Mouse (Mus musculus): ENCODE results near the gene Ggt1. TPM values are rescaled to one million over a fixed set of nuclear protein-coding genes. Genes with fewer than 3 reads are reported as not detected.

Ggt1 gene
- polyA plus RNA-seq, 1 experiment from 2014 or later: 0.40 TPM

GRCm38 (mm10) chr10:75586553-75586879 lies 25.1 kb downstream of the Ggt1 start:
- H3K4me2 ChIP-seq: no peak overlapping the region
- peaks cover 6% of the 10 kb centered on the region; the same call in 1 of the 2 replicates for H3K27me3 ChIP-seq
- peak; percentile 30; the same call in 1 of the 2 replicates for ATAC-seq (ENCODE audit: low read depth)
- no peaks in the 10 kb centered on the region for H3K9me3 ChIP-seq
- H3K4me3 ChIP-seq: no peak overlapping the region
- H3K4me1 ChIP-seq (replicated peaks): peaks cover 18% of the 10 kb centered on the region
- H3K27ac ChIP-seq (replicated peaks): no peak overlapping the region
- WGBS: 87% methylated on average over 1 of the region's 1 CpGs
- peak overlapping the region; percentile 39; the same call in 1 of the 2 replicates for H3K9ac ChIP-seq
- H3K36me3 ChIP-seq: no peaks in the 10 kb centered on the region

- no peak for ATAC-seq (ENCODE audit: low read depth)
- peaks cover 6% of the 10 kb centered on the region; the same call in 1 of the 2 replicates for H3K27me3 ChIP-seq
- 93% methylated on average over 4 of the region's 4 CpGs for WGBS
- H3K4me3 ChIP-seq: no peak overlapping the region
- H3K9me3 ChIP-seq: no peaks in the 10 kb centered on the region
- H3K27ac ChIP-seq (replicated peaks): no peak overlapping the region
- H3K9ac ChIP-seq: no peak overlapping the region
- H3K36me3 ChIP-seq: no peaks in the 10 kb centered on the region
- H3K4me1 ChIP-seq (replicated peaks): peaks cover 18% of the 10 kb centered on the region
- no peak overlapping the region for H3K4me2 ChIP-seq
Measured at GRCm38 (mm10) chr10:75587781-75588180, 26.4 kb downstream of the Ggt1 start.

GRCm38 (mm10) chr10:75588336-75588735 lies 26.9 kb downstream of the Ggt1 start:
- peaks cover 6% of the 10 kb centered on the region; the same call in 1 of the 2 replicates for H3K27me3 ChIP-seq
- peaks cover 18% of the 10 kb centered on the region for H3K4me1 ChIP-seq (replicated peaks)
- H3K4me2 ChIP-seq: no peak overlapping the region
- no peak overlapping the region for H3K27ac ChIP-seq (replicated peaks)
- H3K9ac ChIP-seq: no peak overlapping the region
- no peaks in the 10 kb centered on the region for H3K36me3 ChIP-seq
- ATAC-seq (ENCODE audit: low read depth): no peak
- H3K4me3 ChIP-seq: no peak overlapping the region
- 46% methylated on average over 5 of the region's 5 CpGs for WGBS
- H3K9me3 ChIP-seq: no peaks in the 10 kb centered on the region

- H3K4me3 ChIP-seq: peak within 1 kb of the TSS; percentile 2; the same call in 1 of the 2 replicates
- no peak for ATAC-seq (ENCODE audit: low read depth)
- H3K27me3 ChIP-seq: peaks cover 6% of the 10 kb centered on the region; the same call in 1 of the 2 replicates
- 42% methylated on average over 5 of the region's 5 CpGs for WGBS
- H3K36me3 ChIP-seq: no peaks in the 10 kb centered on the region
- H3K9me3 ChIP-seq: no peaks in the 10 kb centered on the region
- 0 out of 2 replicates have a peak within 1 kb of the TSS, but pooled peaks have one; percentile 34 for H3K9ac ChIP-seq
- 0 out of 2 replicates have a peak within 1 kb of the TSS, but pooled peaks have one; percentile 18 for H3K4me2 ChIP-seq
- H3K4me1 ChIP-seq (replicated peaks): peaks cover 18% of the 10 kb centered on the region
- H3K27ac ChIP-seq (replicated peaks): peak within 1 kb of the TSS; percentile 28; the same call in 1 of the 2 replicates
Measured at GRCm38 (mm10) chr10:75589129-75589528, 27.7 kb downstream of the Ggt1 start, which contains the start of gene Ggt5. Ggt5 (plus strand) TSS chr10:75589340.

- Histone ChIP-seq H3K9me3 (no peaks in the 10 kb centered on the region), H3K27ac (replicated peaks) (peak overlapping the region; percentile 28; the same call in 1 of the 2 replicates), H3K4me2 (0 out of 2 replicates have a peak overlapping the region, but pooled peaks have one; percentile 18), H3K4me1 (replicated peaks) (peaks cover 18% of the 10 kb centered on the region), H3K9ac (0 out of 2 replicates have a peak overlapping the region, but pooled peaks have one; percentile 34), H3K4me3 (peak overlapping the region; percentile 2; the same call in 1 of the 2 replicates), H3K27me3 (peaks cover 6% of the 10 kb centered on the region; the same call in 1 of the 2 replicates), H3K36me3 (no peaks in the 10 kb centered on the region)
- no peak for ATAC-seq (ENCODE audit: low read depth)
- WGBS: 89% methylated on average over 16 of the region's 16 CpGs
Measured at GRCm38 (mm10) chr10:75589651-75590050, 28.2 kb downstream of the Ggt1 start.

GRCm38 (mm10) chr10:75591211-75591894 lies 29.9 kb downstream of the Ggt1 start:
- 79% methylated on average over 12 of the region's 12 CpGs for WGBS
- Histone ChIP-seq H3K4me1 (replicated peaks) (peaks cover 17% of the 10 kb centered on the region), H3K9me3 (no peaks in the 10 kb centered on the region), H3K27me3 (no peaks in the 10 kb centered on the region), H3K4me2 (no peak overlapping the region), H3K27ac (replicated peaks) (0 out of 2 replicates have a peak overlapping the region, but pooled peaks have one; percentile 1), H3K9ac (no peak overlapping the region), H3K36me3 (no peaks in the 10 kb centered on the region), H3K4me3 (no peak overlapping the region)
- ATAC-seq (ENCODE audit: low read depth): no peak

GRCm38 (mm10) chr10:75592585-75592984 lies 31.2 kb downstream of the Ggt1 start:
- H3K4me2 ChIP-seq: no peak overlapping the region
- no peak overlapping the region for H3K9ac ChIP-seq
- no peak for ATAC-seq (ENCODE audit: low read depth)
- H3K36me3 ChIP-seq: no peaks in the 10 kb centered on the region
- H3K9me3 ChIP-seq: peaks cover 5% of the 10 kb centered on the region; the same call in 1 of the 2 replicates
- no peak overlapping the region for H3K4me3 ChIP-seq
- WGBS: 86% methylated on average over 7 of the region's 7 CpGs
- H3K4me1 ChIP-seq (replicated peaks): peaks cover 13% of the 10 kb centered on the region
- no peak overlapping the region for H3K27ac ChIP-seq (replicated peaks)
- H3K27me3 ChIP-seq: no peaks in the 10 kb centered on the region

GRCm38 (mm10) chr10:75595981-75596380 lies 34.6 kb downstream of the Ggt1 start:
- H3K4me2 ChIP-seq: no peak overlapping the region
- ATAC-seq (ENCODE audit: low read depth): no peak
- 82% methylated on average over 8 of the region's 8 CpGs for WGBS

GRCm38 (mm10) chr10:75600189-75600730 lies 38.9 kb downstream of the Ggt1 start:
- Histone ChIP-seq H3K4me3 (no peak overlapping the region), H3K4me1 (replicated peaks) (no peaks in the 10 kb centered on the region), H3K9ac (no peak overlapping the region), H3K4me2 (no peak overlapping the region), H3K27ac (replicated peaks) (no peak overlapping the region), H3K27me3 (no peaks in the 10 kb centered on the region), H3K36me3 (no peaks in the 10 kb centered on the region), H3K9me3 (peaks cover 10% of the 10 kb centered on the region; the same call in 1 of the 2 replicates)
- WGBS: 80% methylated on average over 7 of the region's 7 CpGs
- no peak for ATAC-seq (ENCODE audit: low read depth)

More at GRCm38 (mm10) chr10:75595981-75596380, 34.6 kb downstream of the Ggt1 start:
- Histone ChIP-seq H3K9me3 (peaks cover 10% of the 10 kb centered on the region; the same call in 1 of the 2 replicates), H3K27ac (replicated peaks) (no peak overlapping the region), H3K9ac (no peak overlapping the region), H3K4me3 (no peak overlapping the region), H3K27me3 (no peaks in the 10 kb centered on the region), H3K4me1 (replicated peaks) (0 out of 2 replicates have a peak, but pooled peaks cover 3% of the 10 kb centered on the region), H3K36me3 (no peaks in the 10 kb centered on the region)

GRCm38 (mm10) chr10:75605162-75605846 lies 43.9 kb downstream of the Ggt1 start:
- H3K36me3 ChIP-seq: no peaks in the 10 kb centered on the region
- H3K4me2 ChIP-seq: no peak overlapping the region
- no peaks in the 10 kb centered on the region for H3K27me3 ChIP-seq
- no peaks in the 10 kb centered on the region for H3K9me3 ChIP-seq
- H3K9ac ChIP-seq: no peak overlapping the region
- 46% methylated on average over 11 of the region's 11 CpGs for WGBS
- no peak overlapping the region for H3K4me3 ChIP-seq
- H3K4me1 ChIP-seq (replicated peaks): no peaks in the 10 kb centered on the region
- H3K27ac ChIP-seq (replicated peaks): no peak overlapping the region
- no peak for ATAC-seq (ENCODE audit: low read depth)

- no peaks in the 10 kb centered on the region for H3K36me3 ChIP-seq
- H3K27me3 ChIP-seq: no peaks in the 10 kb centered on the region
- H3K4me3 ChIP-seq: no peak overlapping the region
- H3K9me3 ChIP-seq: no peaks in the 10 kb centered on the region
- WGBS: 82% methylated on average over 4 of the region's 4 CpGs
- H3K4me2 ChIP-seq: no peak overlapping the region
- H3K4me1 ChIP-seq (replicated peaks): no peaks in the 10 kb centered on the region
- no peak overlapping the region for H3K27ac ChIP-seq (replicated peaks)
- H3K9ac ChIP-seq: no peak overlapping the region
- no peak for ATAC-seq (ENCODE audit: low read depth)
Measured at GRCm38 (mm10) chr10:75607253-75607652, 45.8 kb downstream of the Ggt1 start.

GRCm38 (mm10) chr10:75608975-75609374 lies 47.6 kb downstream of the Ggt1 start:
- no peak overlapping the region for H3K9ac ChIP-seq
- H3K27me3 ChIP-seq: no peaks in the 10 kb centered on the region
- no peaks in the 10 kb centered on the region for H3K9me3 ChIP-seq
- H3K36me3 ChIP-seq: no peaks in the 10 kb centered on the region
- no peaks in the 10 kb centered on the region for H3K4me1 ChIP-seq (replicated peaks)
- H3K4me3 ChIP-seq: no peak overlapping the region
- H3K27ac ChIP-seq (replicated peaks): no peak overlapping the region
- no peak overlapping the region for H3K4me2 ChIP-seq
- WGBS: 88% methylated on average over 11 of the region's 11 CpGs
- no peak for ATAC-seq (ENCODE audit: low read depth)
